Mouse (Mus musculus) lung, postnatal 0 days (tissue): Measurements from ENCODE around the gene Mndal.
"Not testable (repeated sequence)": the region's sequence is repeated elsewhere in the genome, so short reads cannot be mapped to it uniquely, and the experiment has no call there.

Source experiments
- CTCF ChIP-seq: IDR thresholded peaks from 2 replicates; pipeline ENCODE4 v1.5.1; 2016; ENCODE audit warnings: antibody characterized with exemption, mild to moderate bottlenecking
- EP300 ChIP-seq: IDR thresholded peaks from 2 replicates; pipeline ENCODE4 v1.6.1; 2016; ENCODE audit warnings: antibody characterized with exemption, mild to moderate bottlenecking, control low read depth

- not testable (repeated sequence) for TF ChIP-seq CTCF, EP300
These were observed 17.7 kb upstream of the Mndal start for GRCm38 (mm10) chr1:173959998-173960397.
